Mouse (Mus musculus) ES-E14 (cell line): ENCODE results near the gene Zdhhc7.

Experiments used
- HCFC1 ChIP-seq: IDR thresholded peaks from 2 replicates; pipeline ENCODE4 v1.6.1; 2012; ENCODE audit warnings: low read length, inconsistent platforms, borderline replicate concordance; ENCODE audit not compliant: insufficient read depth
- MAFK ChIP-seq: IDR thresholded peaks from 2 replicates; pipeline ENCODE4 v1.6.1; 2014; ENCODE audit warnings: mild to moderate bottlenecking, low read depth, low read length, inconsistent platforms; ENCODE audit not compliant: insufficient read depth

GRCm38 (mm10) chr8:120049949-120050348 is 51.3 kb downstream of the Zdhhc7 start:
- TF ChIP-seq MAFK = no peak
- no peak for TF ChIP-seq HCFC1
